Mouse (Mus musculus) testis, postnatal 10 days (tissue): Measurements from ENCODE around the gene Srrd.

ENCODE experiments used
- DNase-seq: peaks from one replicate; pipeline ENCODE4 v3.0.0; 2021; ENCODE audit warnings: low spot score

Srrd gene

DNA sequence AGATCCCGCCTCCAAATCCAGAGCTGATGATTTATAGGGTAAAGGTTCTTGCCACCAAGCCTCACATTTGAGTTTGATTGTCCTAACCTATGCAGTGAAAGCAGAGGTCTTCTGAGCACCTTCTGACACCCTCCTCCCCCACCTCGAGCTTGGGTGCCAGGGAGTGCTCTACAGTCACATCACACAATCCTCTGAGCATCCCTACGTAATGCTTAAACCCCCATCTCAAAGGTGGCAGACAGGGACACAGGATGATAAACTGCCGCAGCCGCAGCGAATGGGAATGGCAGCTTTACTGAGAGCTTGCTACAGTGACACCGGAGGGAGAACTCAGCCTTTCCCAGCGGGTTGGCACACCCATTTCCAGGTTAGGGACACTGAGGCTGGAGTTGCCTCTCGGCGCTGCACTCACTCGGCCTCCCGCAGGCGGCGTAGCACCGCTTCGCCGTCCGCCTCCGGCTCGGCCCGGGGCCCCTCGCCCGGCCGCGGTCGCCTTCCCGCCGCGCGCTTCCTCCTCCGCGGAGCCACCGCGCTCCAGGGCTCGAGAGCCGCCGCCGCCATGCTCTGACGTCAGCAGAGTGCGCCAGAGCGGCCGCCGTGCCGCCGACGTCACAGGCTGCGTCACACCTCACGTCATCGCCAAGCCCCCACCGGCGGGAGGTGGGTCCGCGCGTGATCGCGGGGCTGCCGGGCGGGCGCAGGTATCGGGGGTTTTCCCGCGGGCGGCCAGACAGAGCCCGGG lies at the start of gene Srrd, which contains the start of gene Hps4:
TSS of gene Srrd (minus strand) at position 578 of the 742 bp plus-strand sequence.
TSS of gene Hps4 (plus strand) at position 621 of the 742 bp plus-strand sequence.
- DNase-seq = peak; percentile 94

DNA sequence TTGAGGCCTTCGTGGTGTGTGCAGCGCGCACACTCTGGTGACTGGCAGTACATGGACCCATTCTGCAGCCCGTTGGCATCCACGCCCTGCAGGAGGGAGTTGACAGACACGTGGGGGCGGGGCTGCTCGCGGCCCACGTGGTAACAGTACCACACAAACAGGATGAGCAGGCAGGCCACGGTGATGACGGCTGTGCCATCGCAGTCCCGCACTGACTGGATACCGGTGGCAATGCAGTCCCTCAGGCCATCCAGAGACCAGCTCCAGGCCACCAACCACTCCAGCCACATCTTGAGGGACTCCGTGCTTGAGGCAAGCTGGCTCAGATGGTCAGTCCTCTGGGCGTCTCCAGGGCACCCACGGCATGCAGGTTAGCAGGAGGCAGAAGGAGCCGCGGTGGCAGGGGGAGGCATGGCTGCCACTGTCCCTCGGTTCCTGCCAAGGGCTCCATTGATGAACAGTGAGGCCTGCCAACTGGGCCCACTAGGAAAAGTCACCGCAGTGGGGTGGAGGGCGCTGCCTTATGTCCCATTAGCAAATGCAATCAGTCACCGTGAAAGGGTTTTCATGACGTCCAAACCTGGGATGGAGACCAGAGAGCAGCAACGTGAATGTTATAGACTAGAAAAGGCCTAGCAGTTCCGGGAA lies 49.0 kb upstream of the Srrd start:
- no peak for DNase-seq

DNA sequence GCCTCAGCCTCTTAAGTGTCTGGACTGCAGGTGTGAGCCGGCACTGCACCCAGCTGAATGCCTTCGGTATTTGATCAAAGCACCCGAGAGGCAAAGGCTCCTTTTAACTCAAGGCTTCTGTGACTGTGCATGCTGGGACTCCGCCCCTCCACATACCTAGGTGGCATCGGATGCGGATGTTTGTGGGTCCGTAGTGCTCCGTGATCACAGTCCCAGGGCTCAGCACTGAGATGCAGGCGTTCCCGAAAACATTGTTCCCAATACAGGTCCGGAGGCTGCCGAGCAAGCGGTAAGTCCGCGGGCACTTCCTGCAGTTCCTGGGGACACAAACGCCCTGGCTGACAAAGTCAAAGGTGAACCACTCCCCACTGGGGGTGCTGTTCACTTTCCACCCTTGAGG lies 48.2 kb upstream of the Srrd start:
- no peak for DNase-seq

DNA sequence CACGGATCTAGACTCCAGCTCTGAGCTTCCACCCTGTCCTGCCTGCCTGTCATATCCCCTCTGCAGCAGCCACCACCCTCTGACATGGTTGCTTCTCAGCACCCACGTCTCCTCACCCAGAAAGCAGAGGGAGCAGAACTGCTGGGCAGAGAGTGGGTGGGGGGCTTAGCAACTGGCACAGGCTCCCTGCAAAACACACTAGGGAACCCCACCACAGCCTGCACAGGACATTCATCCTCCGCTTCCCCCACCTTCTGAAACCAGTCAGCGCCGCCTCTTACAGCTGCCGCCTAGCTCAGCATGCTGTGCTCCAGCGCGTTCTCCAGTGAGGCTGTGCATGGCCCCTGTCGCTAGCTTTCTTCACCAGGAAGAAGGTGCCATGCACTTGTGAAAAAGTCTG lies 46.5 kb upstream of the Srrd start:
- DNase-seq = no peak

DNA sequence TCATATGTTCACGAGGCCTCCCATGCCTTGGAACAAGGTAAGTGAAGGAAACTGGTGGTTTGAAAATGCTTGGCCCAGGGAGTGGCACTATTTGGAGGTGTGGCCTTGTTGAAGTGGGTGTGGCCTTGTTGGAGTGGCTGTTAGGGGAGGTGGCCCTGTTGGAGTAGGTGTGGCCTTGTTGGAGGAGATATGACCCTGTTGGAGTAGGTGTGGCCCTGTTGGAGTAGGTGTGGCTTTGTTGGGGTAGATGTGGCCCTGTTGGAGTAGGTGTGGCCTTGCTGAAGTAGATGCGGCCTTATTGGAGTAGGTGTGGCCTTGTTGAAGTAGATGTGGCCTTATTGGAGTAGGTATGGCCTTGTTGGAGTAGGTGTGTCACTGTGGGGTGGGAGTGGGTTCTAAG lies 43.1 kb upstream of the Srrd start:
- DNase-seq = no peak

DNA sequence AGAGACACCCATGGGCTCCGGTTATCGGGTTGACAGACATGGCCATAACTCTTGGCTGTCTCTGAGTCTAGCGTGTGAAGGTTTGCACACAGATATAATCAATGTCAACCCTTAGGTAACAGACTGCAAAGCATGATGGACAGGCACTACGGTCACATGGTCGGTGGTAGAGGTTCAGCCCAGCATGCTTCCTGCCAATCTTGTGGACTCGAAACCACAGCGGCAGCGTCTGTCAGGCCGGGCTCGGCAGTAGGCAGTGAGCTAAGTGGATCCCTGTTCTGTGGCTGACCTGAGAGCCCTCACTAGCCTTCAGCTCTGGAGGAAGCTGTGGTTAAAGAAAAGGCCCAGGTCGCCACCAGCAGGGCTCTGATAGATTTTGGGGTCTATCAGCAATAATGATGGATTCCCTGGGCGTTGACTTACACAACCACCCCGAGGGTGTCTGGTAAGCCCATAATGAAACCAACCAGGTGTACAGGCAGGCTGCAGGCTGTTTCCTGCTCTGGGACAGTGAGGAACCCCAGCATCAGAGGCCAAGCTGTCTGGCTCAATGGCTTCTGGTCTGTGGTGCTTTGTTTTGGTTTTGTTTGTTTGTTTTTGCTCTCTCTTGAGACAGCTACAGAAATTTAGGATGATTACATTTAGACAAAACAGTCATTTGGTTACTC lies 42.1 kb upstream of the Srrd start:
- DNase-seq = no peak

DNA sequence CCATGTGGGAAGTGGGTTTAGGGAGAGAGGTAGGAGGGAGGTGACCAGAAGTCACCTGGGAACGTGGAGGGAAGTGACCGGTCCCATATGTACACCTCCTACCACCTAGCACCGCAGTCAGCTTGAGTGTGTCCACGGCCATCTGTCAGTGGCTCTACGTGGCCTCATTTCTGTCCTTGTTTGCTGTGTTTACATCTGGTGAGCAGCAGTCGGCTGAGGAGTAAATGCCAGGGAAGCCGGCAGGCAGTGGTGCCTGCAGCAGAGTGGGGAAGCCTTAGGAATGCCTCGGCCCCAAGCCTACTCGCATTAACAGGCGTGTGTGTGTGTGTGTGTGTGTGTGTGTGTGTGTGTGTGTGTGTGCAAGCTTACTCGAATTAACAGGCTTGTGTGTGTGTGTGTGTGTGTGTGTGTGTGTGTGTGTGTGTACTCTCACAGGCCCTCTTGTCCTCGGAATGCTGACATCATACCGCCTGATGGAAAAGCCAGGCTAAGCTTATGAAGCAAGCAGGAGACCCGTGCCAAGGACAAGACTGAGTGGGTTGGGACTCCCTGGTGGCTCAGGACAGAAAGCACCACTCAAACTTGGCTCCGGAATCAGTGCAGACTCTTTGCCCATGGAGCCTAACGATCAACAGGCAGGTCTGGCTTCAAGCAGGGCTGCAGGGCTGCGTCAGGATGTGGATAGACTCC lies 39.9 kb upstream of the Srrd start:
- no peak for DNase-seq

DNA sequence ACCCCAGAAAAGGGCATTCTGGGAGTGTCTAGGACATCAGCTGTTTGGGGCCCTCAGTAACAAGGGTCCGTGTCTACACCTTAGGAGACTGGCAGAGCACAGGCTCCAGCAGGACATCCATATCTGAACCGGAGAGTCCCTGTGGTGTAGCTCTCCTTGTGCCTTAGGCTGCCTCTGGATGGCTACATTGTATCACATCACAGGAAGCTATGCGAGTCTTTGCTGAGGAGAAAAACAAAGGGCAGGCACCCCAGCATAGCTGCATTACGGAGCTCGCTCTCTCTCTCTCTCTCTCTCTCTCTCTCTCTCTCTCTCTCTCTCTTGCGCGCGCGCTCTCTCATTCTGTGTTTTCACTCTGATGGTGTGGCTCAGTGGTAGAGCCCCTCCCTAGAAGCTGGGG lies 39.2 kb upstream of the Srrd start:
- no peak for DNase-seq

DNA sequence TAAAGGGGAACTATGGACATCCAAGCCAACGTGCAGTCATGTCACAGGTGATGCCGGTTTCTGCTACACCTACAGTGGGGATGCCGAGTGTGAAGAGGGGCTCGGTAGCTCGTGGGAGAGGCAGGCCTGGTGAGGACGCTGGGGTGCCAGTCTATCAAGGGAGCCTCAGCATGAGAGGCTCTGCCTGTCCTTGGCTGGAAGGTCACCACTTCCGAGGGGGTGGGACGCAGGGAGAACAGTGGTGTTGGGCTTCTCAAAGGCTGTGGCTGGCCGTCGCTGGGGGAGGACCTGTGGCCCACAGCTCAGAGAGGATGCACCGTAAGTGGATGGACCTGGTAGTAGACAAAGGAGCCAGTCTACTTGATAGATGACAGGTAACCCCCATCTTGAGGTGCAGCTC lies 38.3 kb upstream of the Srrd start:
- no peak for DNase-seq

DNA sequence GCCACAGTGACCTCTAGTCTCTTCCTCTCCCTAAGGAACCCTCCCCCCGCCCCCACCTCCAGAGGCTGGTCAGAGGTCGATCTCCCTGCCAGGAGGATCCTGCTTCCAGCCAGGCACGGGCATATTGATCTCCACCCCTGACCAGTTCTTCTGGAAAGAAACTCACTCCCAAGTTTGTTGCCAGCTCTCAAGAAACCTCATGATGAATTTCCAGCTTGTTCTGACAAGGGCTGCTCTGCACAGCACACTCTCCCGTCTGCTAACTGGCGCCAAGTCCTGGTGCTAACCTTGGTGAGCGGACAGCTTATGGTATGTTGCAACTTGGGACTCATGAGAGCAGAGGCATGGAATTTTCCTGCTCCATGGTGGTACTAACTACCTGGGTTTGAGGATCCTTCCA lies 35.9 kb upstream of the Srrd start:
- DNase-seq = no peak

DNA sequence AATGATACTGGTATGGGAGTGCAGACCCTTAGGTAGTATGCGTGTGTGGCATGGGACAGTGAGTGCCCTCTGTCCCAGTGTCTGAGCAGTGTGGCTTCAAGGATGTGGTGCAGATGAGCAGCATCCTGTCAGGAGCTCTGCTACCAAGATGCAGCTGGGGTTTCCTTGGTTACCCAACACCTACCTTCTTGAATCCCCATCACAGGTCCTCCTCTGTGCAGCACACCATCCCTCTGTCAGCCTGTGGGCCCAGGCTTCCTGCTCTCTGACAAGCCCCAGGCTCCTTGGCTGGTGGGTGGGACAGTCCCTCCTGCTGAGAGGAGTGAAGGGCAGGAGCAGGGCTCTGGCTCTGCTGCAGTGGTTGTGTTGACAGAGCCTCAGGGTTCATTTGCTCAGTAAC lies 34.5 kb upstream of the Srrd start:
- no peak for DNase-seq

DNA sequence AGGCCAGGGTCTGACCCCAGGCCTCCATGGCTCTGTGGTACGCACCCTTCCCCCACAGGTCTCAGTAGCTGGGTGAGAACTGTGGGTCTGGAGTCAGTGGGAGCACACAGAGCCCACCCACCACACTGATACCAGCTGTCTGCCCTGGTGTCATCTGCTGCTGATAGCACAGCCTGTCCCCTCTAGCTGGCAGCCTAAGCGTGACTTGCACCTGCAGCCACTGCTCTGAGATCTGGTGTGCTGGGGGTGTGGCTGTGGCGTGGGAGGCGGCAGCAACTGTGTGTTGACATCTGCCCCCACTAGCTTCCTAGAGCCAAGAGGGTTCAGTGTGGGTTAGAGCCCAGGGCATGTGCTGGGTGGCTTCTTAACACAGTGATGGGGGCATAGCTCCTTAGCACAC lies 33.3 kb upstream of the Srrd start:
- DNase-seq = no peak

DNA sequence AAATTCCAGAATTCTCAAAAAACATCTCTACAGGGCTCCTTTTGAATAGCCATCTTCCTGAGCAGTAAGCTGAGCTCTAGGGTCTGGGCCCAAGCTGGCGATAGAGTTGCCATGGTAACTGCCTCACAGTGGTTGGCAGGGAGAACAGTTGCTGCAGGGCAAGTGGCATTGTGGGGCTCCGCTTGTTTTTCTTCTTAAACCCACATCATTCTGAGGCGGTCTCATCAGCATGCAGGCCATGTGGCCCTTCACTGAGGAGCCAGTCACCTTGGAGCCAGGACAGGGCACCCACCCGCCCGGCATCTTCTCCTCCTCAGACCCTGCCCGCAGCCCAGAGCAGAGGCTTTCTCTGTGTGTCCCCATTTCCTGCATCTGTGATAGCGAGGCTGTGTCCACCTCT lies 29.1 kb upstream of the Srrd start:
- DNase-seq = no peak

DNA sequence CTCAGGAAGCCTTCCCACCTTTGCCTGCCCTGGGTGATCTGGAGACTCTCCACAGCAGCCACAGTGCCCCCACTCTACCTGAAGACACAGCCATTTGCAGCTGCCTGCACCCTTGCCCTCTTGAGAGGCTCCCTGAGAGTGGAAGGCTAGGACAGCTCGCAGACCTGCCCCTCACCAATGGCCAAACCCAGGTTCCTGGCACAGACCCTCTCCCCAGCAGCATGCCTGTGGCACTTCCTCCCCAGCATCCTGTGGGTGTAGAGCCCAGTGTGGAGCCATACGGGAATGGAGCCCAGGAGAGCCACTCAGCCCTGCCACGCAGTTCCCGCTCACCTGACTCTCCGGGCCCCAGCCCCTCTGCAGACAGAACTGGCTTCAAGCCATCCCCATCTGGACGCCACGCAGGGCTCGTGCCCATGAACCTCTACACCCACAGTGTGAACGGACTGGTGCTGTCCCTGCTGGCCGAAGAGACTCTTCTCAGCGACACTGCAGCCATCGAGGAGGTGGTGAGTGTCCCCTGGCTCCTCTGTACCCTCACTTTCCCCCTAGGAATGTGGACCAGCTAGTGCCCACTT lies 27.5 kb upstream of the Srrd start:
- no peak for DNase-seq

DNA sequence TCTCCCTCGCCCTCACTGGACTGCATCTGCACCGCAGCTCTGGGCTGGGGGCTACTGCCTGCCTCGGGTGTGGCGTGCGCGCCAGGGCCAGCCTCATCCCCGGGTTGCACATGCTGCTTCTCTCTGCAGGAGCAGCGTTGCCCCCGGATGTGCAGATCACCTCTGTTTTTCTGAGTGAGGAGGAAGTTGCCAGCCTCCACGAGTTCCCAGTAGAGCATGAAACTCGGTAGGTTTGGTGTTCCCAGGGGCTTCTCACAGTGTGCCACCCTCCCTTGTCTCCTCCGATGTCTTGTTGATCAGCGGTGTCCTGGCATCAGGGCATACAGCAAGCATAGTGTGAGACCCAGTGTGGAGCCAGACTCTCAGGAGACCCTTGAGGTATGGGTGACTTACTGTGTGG lies 26.5 kb upstream of the Srrd start:
- DNase-seq = no peak

DNA sequence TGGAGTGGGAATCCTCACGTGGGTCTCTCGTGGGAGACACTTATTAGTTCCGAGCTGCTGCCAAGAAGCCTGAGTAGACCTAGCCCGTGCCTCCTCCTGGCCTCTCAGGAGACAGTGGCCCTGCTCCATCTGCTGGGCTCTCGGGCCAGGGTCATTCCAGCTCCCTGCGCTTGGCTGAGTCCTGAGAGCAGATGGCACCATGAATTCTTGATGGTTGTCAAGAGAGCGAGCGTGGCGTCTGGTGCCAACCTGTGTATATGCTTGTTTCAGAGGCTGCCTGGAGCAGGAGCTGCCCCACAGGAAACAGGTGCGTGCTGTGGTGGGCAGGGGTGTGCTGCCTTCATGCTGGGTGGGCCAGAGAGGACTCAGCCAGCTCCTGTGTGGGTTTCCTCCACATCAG lies 25.8 kb upstream of the Srrd start:
- DNase-seq = no peak

DNA sequence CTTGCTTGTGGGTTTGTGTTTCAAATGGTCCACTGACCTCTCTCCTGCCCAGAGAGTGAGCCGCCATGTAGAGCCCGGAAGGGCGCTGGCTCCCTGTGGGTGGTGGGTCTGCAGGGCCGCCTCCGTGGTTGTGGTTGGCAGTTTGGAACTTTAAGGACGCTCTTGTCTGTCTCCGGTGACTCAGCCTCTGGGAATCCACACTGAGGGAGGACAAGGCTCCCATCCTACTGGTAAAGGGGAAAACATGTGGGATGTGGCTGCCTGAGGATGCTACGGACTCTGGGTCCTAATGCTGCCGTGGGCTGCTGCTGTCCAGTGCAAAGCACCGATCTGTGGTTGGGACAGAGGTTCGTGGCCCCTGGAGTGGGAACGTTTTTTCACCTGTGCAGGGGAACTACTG lies 25.1 kb upstream of the Srrd start:
- no peak for DNase-seq

DNA sequence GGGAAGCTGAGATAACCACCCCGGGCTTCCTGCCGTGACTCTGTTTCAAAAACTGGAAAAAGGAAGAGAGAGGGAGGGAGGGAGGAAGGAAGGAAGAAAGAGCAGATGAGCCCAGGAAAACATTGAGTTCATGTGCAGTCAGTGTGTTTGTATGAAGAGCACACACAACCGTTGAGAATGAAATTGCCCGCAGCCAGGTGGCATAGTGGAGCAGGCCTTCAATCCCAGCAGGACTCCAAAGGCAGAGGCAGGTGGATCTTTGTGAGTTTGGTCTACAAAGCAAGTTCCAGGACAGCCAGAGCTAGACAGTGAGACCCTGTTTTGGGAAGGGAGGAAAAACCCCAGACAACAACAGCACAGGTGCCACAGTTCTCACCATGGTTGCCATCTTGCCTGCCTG lies 24.5 kb upstream of the Srrd start:
- DNase-seq = no peak

DNA sequence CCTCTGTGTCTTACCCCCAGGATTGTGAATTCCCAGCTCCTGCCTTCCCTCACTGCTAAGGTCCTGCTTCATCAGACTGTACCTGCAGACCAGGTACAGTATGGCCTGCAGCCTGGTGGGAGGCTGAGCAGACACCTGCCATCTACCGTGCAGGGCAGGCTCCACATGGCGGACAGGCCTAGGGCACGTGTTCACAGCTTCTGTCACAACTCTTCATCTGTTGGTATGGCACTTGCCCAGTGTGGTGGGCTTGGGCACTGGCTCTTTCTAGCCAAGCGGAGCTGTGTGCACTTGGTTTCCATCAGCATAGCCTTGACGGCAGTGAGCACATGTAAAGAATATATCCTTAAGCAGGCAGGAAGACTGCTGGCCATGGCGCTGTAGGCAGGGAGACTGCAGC lies 24.0 kb upstream of the Srrd start:
- no peak for DNase-seq

DNA sequence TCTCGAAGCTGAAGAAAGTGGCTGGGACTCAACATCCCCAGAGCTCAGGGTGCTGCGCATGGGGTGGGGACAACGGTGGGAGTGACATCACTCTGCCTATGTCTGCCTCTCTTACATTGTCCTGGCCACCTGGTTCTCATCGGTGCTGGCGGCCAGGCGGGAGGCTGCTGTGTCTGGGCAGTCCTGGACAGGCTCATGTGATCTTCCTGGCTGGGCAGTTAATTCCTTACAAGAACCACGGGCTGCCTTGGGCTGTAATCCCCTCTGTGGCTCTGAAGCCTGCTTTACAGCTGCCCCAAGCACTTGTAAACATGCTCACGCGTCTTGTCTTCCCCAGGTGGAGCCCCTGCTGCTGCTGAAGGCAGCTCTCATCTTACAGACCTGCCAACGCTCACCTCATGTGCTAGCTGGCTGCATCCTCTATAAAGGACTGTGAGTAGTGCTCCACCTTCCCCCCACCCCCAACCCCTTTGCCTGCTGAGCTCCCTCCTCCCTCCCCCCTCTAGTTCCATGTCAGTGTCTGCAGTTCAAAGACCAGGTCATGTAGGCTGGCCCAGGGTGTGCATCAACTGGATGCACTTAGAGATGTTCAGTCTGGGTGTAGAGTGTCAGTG lies 21.5 kb upstream of the Srrd start:
- DNase-seq = no peak

DNA sequence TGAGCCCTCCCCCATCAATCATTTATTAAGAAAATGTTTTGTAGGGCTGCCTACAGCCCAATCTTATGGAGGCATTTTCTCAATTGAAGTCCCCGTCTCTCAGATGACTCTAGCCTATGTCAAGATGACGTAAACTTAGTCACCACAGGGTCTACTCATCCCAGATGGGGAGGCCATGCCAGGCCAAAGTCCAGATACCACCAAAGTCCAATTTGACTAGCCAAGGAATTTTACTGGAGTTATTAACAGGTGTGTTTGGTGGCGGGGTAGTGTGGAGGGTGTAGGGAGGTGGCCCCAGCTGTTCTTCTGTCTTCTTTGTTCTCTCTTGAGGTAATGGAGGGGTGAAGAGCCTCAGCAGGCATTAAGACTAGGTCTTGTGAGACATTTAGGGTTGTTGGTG lies 17.2 kb upstream of the Srrd start:
- DNase-seq = no peak

DNA sequence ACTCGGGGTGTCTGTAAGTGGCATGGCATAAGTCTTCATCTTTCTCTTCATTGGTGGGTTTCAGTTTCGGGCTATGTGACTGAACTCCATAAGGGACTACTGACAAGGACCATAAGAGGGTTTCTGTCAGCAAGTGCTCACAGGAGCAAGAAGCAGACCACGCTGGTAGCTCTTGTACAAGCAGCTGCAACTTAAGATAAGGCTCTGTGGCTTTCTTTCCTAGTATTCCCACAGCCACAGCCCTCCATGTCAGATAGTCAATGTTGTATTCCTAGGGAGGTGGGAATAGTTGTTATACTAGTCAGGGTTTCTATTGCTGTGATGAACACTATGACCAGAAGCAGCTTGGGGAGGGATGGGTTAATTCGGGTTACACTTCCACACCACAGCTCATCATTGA lies 16.7 kb upstream of the Srrd start:
- DNase-seq = no peak
